Mouse (Mus musculus) hindbrain, embryonic 10.5 days (tissue): ENCODE results near the gene Efcab6. TPM values are rescaled to one million over a fixed set of nuclear protein-coding genes. Genes with fewer than 3 reads are reported as not detected.

Experiments
- DNase-seq: peaks from one replicate; pipeline ENCODE4 v3.0.0-alpha.2; 2017; ENCODE audit warnings: low spot score
- H3K27ac ChIP-seq: fragments of 300-500 bp; sonication (generic); 2 replicates; pipeline ENCODE4 v1.5.1; 2016; ENCODE audit warnings: mild to moderate bottlenecking, moderate library complexity
- H3K27me3 ChIP-seq: fragments of 300-500 bp; sonication (generic); 2 replicates; pipeline ENCODE4 v1.6.1; 2016; ENCODE audit warnings: mild to moderate bottlenecking; ENCODE audit not compliant: poor library complexity, insufficient read depth, severe bottlenecking
- H3K36me3 ChIP-seq: fragments of 300-500 bp; sonication (generic); 2 replicates; pipeline ENCODE4 v1.6.1; 2016; ENCODE audit warnings: mild to moderate bottlenecking, moderate library complexity
- H3K4me1 ChIP-seq: fragments of 300-500 bp; sonication (generic); replicated peaks from 2 replicates; pipeline ENCODE4 v1.6.1; 2016; ENCODE audit warnings: mild to moderate bottlenecking
- H3K4me3 ChIP-seq: fragments of 300-500 bp; sonication (generic); 2 replicates; pipeline ENCODE4 v1.5.1; 2016; ENCODE audit warnings: mild to moderate bottlenecking, moderate library complexity
- H3K9me3 ChIP-seq: fragments of 300-500 bp; sonication (generic); 2 replicates; pipeline ENCODE4 v1.6.1; 2016; ENCODE audit warnings: mild to moderate bottlenecking, moderate library complexity
- WGBS: fragments of 180-500 bp; shearing (Covaris S2); methylation state at CpG from one replicate; pipeline ENCODE4 v1.1.7; 2016; 5-methylcytosine and 5-hydroxymethylcytosine counted together
- polyA plus RNA-seq: library from polyadenylated mRNA; unstranded; fragments of >200 nt; fragmentation: Nextera tagmentation; extraction: Ambion mirVana; gene quantifications from 2 replicates; pipeline ENCODE4 v1.2.1, GENCODE M21; 2016

Gene Efcab6
- polyA plus RNA-seq, 1 experiment from 2014 or later = 0.22 TPM

DNA sequence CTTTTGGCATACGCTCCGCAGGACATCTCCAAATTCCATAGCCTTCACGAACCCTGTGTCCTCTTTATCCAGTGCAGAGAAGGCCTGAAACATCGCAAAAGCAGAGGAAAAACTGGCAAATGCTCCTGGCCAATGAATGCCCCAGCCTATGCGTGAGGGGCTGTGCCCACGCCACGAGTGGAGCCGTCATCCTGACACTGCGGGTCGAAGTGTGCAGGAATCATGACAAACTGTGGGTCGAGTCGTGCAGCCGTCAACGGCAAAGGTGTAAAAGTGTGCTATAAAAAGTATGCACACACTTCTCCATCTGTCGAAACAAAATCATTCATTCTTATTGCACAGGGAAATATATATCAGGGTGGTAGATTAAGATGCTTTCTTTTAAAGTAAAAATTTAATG, 172.3 kb downstream of the Efcab6 start:
- WGBS = 90% methylated on average over 15 of the region's 15 CpGs
- no peaks in the 10 kb centered on the region for H3K36me3 ChIP-seq

DNA sequence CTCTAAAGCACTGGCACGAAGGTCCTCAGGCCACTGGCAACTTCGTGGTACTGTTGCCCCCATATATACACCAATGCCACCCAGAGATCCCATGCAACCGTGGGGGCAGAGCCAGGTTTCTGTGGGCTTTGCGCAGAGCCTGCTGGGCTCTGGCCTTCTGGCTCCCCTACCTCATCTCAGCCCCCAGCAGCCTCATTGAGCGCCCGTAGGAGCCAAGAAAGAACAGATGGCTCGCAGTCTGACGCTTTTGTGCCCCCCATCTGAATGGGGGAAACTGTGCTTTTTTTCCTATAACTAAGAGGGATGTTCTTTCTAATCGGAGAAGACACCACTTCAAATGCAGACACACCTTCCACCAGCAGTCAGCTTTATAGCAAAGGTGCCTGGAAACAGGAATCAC, 180.9 kb downstream of the Efcab6 start:
- DNase-seq = no peak
- Histone ChIP-seq H3K27ac (no peak overlapping the region), H3K9me3 (no peaks in the 10 kb centered on the region), H3K27me3 (no peaks in the 10 kb centered on the region), H3K36me3 (no peaks in the 10 kb centered on the region), H3K4me1 (peaks cover 11% of the 10 kb centered on the region), H3K4me3 (no peak overlapping the region)
- WGBS = 91% methylated on average over 9 of the region's 9 CpGs

More for the DNA sequence above, 172.3 kb downstream of the Efcab6 start:
- Histone ChIP-seq H3K9me3 (no peaks in the 10 kb centered on the region), H3K27me3 (peaks cover 14% of the 10 kb centered on the region), H3K4me1 (peaks cover 15% of the 10 kb centered on the region), H3K27ac (no peak overlapping the region), H3K4me3 (no peak overlapping the region)
- DNase-seq = no peak

DNA sequence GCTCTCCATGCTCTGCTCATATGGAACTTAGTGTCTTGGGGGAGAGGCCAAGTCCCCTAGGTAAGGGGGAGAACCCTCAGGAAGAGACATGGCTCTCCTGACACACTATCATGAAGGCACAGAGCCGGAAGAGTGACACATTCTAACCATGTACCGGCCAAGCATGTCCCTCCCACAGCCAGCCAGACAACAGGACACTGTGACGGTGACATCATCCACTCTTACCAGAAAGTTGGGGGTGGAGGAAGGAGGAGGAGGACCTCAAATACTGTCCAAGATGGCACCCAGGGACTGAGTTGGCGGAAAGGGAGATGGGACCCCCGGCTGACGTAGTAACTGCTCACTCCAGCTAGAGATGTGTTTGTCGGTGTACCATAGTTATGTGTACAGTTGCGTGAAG, 181.4 kb downstream of the Efcab6 start:
- Histone ChIP-seq H3K9me3 (no peaks in the 10 kb centered on the region), H3K4me1 (peaks cover 11% of the 10 kb centered on the region), H3K36me3 (no peaks in the 10 kb centered on the region), H3K4me3 (no peak overlapping the region), H3K27ac (no peak overlapping the region), H3K27me3 (no peaks in the 10 kb centered on the region)
- WGBS = 94% methylated on average over 8 of the region's 8 CpGs
- no peak for DNase-seq

DNA sequence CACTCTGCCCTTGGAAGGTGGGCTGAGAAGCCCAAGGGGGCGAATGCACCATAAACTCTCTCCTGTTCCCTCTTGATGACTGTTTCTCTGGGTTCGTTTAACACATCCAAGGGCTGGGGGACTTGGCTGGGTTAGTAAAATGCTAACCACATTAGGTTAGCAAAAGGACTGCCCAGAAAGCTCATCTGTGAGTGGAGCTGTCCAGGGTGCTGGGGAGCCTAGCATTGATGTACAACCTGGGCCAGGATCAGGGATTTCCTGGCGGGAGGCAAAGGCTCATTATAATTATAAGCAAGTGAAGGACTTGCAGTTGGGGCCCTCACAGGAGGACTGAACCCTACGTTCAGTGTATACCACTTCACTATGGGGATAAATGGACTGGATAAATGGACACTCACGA, 185.3 kb downstream of the Efcab6 start:
- 23% methylated on average over 5 of the region's 5 CpGs for WGBS
- Histone ChIP-seq H3K27ac (no peak overlapping the region), H3K4me1 (peaks cover 16% of the 10 kb centered on the region), H3K4me3 (no peak overlapping the region), H3K27me3 (no peaks in the 10 kb centered on the region), H3K36me3 (no peaks in the 10 kb centered on the region), H3K9me3 (no peaks in the 10 kb centered on the region)
- DNase-seq = peak; percentile 64

DNA sequence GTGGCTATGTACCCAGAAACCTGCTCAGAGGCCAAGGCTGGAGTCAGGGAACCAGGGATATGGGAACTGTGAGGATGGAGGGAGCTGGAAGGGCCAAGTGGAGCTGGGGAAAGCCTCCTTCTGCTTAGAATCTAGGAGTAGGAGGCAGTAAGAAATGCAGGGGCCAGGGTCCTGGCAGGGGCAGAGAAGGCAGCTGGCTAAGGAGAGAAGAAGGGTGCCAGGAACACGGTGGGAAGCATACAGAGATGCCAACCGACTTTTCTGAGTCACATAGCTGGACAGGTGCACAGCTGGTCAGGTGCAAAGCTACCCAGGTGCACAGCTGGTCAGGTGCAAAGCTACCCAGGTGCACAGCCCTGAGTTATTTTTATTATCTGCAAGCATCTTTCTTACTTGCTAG, 187.3 kb downstream of the Efcab6 start:
- WGBS = 83% methylated on average over 2 of the region's 2 CpGs
- no peak for DNase-seq

DNA sequence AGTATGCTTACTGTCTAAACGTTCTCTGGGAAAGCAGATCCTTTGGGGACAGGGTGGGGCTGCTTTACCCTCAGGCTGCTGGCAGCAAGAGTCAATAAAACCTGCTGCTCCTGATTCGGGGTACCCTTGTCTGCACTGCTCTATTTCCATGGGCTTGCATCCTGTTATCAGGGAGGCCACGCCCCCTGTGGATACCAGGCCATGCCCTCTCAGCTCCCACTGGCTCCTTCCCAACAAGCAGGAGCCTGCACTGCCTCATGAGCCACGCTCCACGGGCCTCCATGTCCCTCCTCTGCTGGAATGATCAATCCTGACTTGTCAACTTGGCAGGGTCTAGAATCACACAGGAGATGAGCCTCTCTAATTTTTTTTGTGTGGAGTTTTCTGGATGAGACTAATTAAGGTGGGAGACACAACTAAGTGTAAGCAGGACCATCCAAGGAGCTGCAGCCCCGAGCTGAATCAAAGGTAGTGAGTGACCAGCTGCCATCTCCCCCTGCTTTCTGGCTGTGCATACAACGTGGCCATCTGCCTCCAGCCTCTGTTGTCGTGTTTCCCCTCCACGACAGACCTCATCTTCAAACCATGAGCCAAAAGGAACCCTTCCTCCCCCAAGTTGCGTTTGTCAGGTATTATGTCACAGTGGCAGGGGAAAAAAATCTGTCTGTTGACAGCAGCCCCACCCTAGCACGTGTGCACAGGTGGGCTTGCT, 187.9 kb downstream of the Efcab6 start:
- peaks cover 15% of the 10 kb centered on the region for H3K4me1 ChIP-seq
- WGBS = 54% methylated on average over 11 of the region's 11 CpGs
- H3K4me3 ChIP-seq = no peak overlapping the region
- H3K27ac ChIP-seq = no peak overlapping the region
- no peaks in the 10 kb centered on the region for H3K9me3 ChIP-seq
- DNase-seq = no peak
- no peaks in the 10 kb centered on the region for H3K27me3 ChIP-seq
- H3K36me3 ChIP-seq = no peaks in the 10 kb centered on the region

More for the DNA sequence above, 187.3 kb downstream of the Efcab6 start:
- Histone ChIP-seq H3K36me3 (no peaks in the 10 kb centered on the region), H3K4me1 (peaks cover 20% of the 10 kb centered on the region), H3K4me3 (no peak overlapping the region), H3K27ac (no peak overlapping the region), H3K9me3 (no peaks in the 10 kb centered on the region), H3K27me3 (no peaks in the 10 kb centered on the region)

DNA sequence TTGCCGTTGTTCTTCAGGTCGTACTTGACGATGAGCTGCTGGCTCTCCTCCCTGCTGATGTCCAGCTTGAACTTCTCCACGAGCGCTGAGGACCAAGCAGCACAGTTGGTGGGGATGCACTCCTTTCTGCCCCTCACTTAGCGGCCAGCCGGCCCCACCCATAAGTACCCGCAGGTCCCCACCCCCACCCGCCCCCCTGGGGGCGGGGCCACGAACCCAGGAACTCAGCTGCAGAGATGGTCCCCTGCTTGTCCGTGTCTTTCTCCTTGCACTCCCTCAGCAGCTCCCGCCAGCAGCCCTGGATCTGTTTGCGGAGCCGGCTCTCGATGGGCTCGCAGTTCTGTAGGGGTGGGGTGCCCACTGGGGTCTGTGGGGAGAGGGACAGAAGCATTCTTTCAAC, 194.2 kb downstream of the Efcab6 start:
- peak; percentile 22 for DNase-seq
- 7% methylated on average over 17 of the region's 17 CpGs for WGBS

DNA sequence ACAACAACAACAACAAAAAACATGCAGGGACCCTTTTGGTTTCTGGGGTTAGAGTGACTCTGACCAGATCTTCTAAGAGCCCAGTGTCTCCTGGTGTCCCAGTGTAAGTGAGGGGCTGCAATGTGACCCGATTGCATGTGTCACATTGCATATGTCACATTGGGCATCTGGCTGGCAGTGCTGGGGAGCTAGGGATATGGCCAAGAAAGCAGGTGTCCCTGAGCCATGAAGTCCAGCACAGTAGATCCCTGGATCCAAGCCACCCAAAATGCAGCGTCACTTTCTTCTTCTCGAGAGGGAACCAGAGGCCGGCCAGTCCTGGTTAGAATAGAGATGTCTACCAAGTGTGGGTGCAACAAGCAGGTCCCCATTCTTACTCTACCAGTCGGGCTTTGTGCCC, 199.6 kb downstream of the Efcab6 start:
- no peak for DNase-seq
- 87% methylated on average over 5 of the region's 5 CpGs for whole genome bisulfite sequencing
- Histone ChIP-seq H3K27me3 (peaks cover 16% of the 10 kb centered on the region), H3K27ac (no peak overlapping the region), H3K4me1 (peaks cover 2% of the 10 kb centered on the region; the same call in 1 of the 2 replicates), H3K4me3 (no peak overlapping the region), H3K36me3 (no peaks in the 10 kb centered on the region), H3K9me3 (no peaks in the 10 kb centered on the region)

More for the DNA sequence above, 194.2 kb downstream of the Efcab6 start:
- Histone ChIP-seq H3K27ac (peak overlapping the region; percentile 50; the same call in 1 of the 2 replicates), H3K27me3 (peaks cover 32% of the 10 kb centered on the region), H3K36me3 (no peaks in the 10 kb centered on the region), H3K9me3 (no peaks in the 10 kb centered on the region), H3K4me3 (peak overlapping the region; percentile 32), H3K4me1 (peaks cover 21% of the 10 kb centered on the region)

DNA sequence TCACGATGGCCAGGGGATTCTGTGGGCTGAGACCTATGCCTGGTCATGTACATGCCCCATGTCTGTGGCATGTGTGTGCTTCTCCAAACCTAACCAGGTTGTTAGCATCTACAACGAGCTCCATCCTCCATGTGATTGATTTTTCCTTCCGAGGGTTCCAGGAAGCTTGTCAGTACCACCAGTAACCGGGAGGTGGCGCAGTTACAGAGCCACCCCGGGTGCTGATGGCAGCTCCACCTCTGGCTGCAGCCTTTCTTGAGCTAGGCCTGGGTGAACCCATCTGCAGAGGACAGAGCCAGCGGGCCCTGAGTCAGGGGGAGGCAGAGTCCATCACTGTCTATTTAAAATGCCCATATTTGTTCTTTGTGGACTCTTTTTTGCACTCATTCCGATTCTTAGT, 208.1 kb downstream of the Efcab6 start:
- no peak overlapping the region for H3K4me3 ChIP-seq
- 28% methylated on average over 8 of the region's 8 CpGs for WGBS
- H3K27ac ChIP-seq = no peak overlapping the region
- H3K27me3 ChIP-seq = no peaks in the 10 kb centered on the region
- peak; percentile 59 for DNase-seq
- H3K4me1 ChIP-seq = no peaks in the 10 kb centered on the region
- H3K9me3 ChIP-seq = no peaks in the 10 kb centered on the region
- no peaks in the 10 kb centered on the region for H3K36me3 ChIP-seq

DNA sequence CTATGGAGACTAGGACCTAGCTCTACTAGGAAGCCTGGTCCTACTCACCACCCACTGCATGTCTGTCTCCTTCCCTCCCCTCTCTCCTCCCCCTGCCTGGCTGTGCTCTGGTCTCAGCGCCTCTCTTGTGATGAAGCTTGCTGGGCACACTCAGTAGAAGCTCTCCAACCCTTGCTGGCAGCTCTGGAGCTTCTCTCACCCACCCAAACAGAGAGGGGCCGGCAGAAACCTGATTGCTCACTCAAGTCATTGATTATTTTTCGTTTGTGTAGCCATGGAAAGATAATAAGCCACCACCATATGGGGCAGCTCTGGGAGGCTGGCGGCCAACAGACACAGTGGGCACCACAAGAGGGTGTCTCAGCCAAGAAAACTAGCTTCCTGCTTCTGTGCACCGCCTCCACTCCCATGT, 211.8 kb downstream of the Efcab6 start:
- DNase-seq = no peak
- H3K27ac ChIP-seq = no peak overlapping the region
- no peaks in the 10 kb centered on the region for H3K36me3 ChIP-seq
- 76% methylated on average over 5 of the region's 5 CpGs for WGBS
- H3K4me1 ChIP-seq = peaks cover 8% of the 10 kb centered on the region; the same call in 1 of the 2 replicates
- H3K27me3 ChIP-seq = no peaks in the 10 kb centered on the region
- no peaks in the 10 kb centered on the region for H3K9me3 ChIP-seq
- no peak overlapping the region for H3K4me3 ChIP-seq

DNA sequence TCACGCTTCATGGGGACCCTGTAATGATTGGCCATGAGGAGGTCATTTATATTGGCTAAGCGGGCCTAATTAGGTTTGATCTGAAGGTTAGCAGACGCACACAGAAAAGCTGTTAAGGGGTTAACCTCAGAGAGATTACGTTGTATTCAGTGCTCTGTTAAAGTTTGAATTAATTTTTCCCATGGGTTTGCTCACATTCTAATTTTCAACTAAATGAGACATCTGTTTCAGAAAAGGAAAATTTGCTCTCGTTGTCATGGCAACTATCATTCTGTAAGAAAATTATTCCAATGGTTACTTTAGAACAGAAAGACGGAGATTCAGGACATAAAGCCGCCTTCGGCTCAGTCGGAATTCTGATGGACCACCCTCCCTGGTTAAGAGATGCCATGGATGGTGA, 217.0 kb downstream of the Efcab6 start:
- Histone ChIP-seq H3K4me3 (no peak overlapping the region), H3K4me1 (peaks cover 57% of the 10 kb centered on the region), H3K36me3 (no peaks in the 10 kb centered on the region), H3K27me3 (peaks cover 12% of the 10 kb centered on the region), H3K27ac (no peak overlapping the region), H3K9me3 (no peaks in the 10 kb centered on the region)
- WGBS = 77% methylated on average over 9 of the region's 9 CpGs
- no peak for DNase-seq

DNA sequence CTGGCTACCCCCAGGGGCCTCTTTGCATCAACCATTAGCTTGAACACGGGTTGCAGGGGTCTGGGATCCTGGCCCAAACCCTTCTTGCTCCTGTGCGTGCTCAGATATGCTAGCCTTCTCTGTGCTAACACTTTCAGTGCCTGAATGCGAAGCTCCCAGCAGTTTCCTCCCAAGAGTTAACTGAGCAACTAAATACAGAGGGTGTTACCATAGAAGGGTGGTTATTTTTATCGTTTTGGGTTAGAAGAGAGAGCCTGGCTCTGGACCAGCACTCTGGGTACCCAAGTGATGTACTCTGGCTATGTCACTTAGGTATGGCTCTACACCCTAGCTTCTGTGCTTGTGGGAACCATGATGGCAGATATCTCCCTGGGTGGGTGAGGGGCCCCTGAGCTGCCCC, 217.7 kb downstream of the Efcab6 start:
- H3K4me3 ChIP-seq = no peak overlapping the region
- no peaks in the 10 kb centered on the region for H3K9me3 ChIP-seq
- peaks cover 61% of the 10 kb centered on the region for H3K4me1 ChIP-seq
- peaks cover 13% of the 10 kb centered on the region for H3K27me3 ChIP-seq
- DNase-seq = no peak
- H3K36me3 ChIP-seq = no peaks in the 10 kb centered on the region
- 0 out of 2 replicates have a peak overlapping the region, but pooled peaks have one; percentile 72 for H3K27ac ChIP-seq
- 77% methylated on average over 4 of the region's 4 CpGs for WGBS

DNA sequence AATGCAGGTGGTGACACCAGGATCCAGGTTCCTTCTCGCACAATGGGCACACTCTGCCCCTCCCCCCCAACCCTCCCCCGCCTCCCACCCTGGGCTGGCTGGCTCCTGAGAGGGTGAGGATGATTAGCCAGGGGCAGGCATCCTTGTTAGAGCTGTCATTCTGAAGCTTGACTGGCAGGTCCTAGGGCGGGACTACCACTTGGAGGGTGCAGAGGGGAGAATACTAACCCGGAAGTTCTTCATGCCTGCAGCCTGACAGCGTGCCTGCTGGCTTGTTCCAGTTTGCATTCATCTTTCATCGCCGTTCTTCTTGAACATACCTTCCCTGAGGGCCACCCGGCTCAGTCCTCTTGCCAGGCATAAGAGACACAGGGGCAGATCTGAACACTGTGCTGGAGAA, 218.6 kb downstream of the Efcab6 start:
- DNase-seq = peak; percentile 41
- Histone ChIP-seq H3K27ac (peak overlapping the region; percentile 72), H3K4me3 (0 out of 2 replicates have a peak overlapping the region, but pooled peaks have one; percentile 9), H3K36me3 (no peaks in the 10 kb centered on the region), H3K27me3 (peaks cover 22% of the 10 kb centered on the region), H3K9me3 (no peaks in the 10 kb centered on the region), H3K4me1 (peaks cover 61% of the 10 kb centered on the region)
- WGBS = 35% methylated on average over 8 of the region's 8 CpGs
